In genomic region chr6:89242371-89243288, GRCm38 (mm10) we compare ENCODE assay signal across 9 mouse cellular contexts.
DNase-seq lines count a peak whose midpoint lies in the region; ATAC-seq and TF ChIP-seq lines count a peak whose summit lies in the region.
"Had no signal": no experiment of that assay in that cellular context is flagged by ENCODE, and none has a peak within 500 bp of the region (broad histone marks: within the 10 kb centered on the region; RNA-seq: fewer than 3 reads in every experiment).

No protein-coding gene starts in this region.

- 0 out of 2 replicates have a peak, but pooled peaks cover 15% of the 10 kb centered on the region for H3K4me1 ChIP-seq in heart, postnatal 0 days (ENCODE audit: control insufficient read depth, insufficient read depth)
- H3K4me1 ChIP-seq in MEL (ENCODE audit: control insufficient read depth in 1 of 2, insufficient read depth in 2 of 2, low read length in 2 of 2), result no peaks in the 10 kb centered on the region
- no peaks in the 10 kb centered on the region; the same call in 1 of the 2 replicates for H3K4me1 ChIP-seq in forebrain, embryonic 14.5 days (ENCODE audit: control insufficient read depth, insufficient read depth, low read length)

- H3K36me3 ChIP-seq in heart, postnatal 0 days (replicated peaks; ENCODE audit: control insufficient read depth, insufficient read depth, low read length), result no peaks in the 10 kb centered on the region
- no peaks in the 10 kb centered on the region for H3K36me3 ChIP-seq in MEL (ENCODE audit: control insufficient read depth in 1 of 2, insufficient read depth in 2 of 2, low read length in 2 of 2)
- H3K36me3 ChIP-seq in forebrain, embryonic 14.5 days (ENCODE audit: control insufficient read depth, insufficient read depth, low read length), result no peaks in the 10 kb centered on the region

- no peak for TF ChIP-seq RAD21 in MEL (IDR thresholded peaks at IDR 0.05; ENCODE audit: low read depth, low read length)

- no peak overlapping the region for H3K4me3 ChIP-seq in heart, postnatal 0 days (ENCODE audit: low read depth, low read length)
- no peak overlapping the region for H3K4me3 ChIP-seq in MEL (ENCODE audit: control insufficient read depth in 1 of 2, insufficient read depth in 1 of 2, low read depth in 2 of 2, low read length in 2 of 2)
- H3K4me3 ChIP-seq in forebrain, embryonic 14.5 days (ENCODE audit: low read depth, low read length), result no peak overlapping the region

- no peak overlapping the region for H3K27ac ChIP-seq in heart, postnatal 0 days (ENCODE audit: low read depth)
- H3K27ac ChIP-seq in MEL (ENCODE audit: control insufficient read depth, low read depth, low read length), result no peak overlapping the region
- H3K27ac ChIP-seq in forebrain, embryonic 14.5 days (ENCODE audit: low read depth, low read length), result no peak overlapping the region
- H3K27ac ChIP-seq: liver, embryonic 14.5 days had no signal

- intact Hi-C loops in heart, postnatal 25 days (cut with DNase I), result loop anchor here (5.0 kb wide), 2 partner anchors 100 to 315 kb away; no protein-coding TSS in a partner anchor
- intact Hi-C loops in left cerebral cortex, postnatal 10 days (cut with DNase I), result loop anchor here (10.0 kb wide), 1 partner anchor 312 kb away; no protein-coding TSS in a partner anchor

- no peak for ATAC-seq in heart, postnatal 0 days (ENCODE audit: insufficient read depth, low read depth)
- ATAC-seq in forebrain, embryonic 14.5 days, result 0 out of 2 replicates have a peak, but pooled peaks have one; percentile 19

- DNase-seq in heart, postnatal 0 days (ENCODE audit: low spot score), result peak; percentile 36
- DNase-seq in heart, postnatal 25 days (ENCODE audit: low spot score), result no peak
- DNase-seq in MEL (ENCODE audit: low read depth, low spot score), result no peak
- peak; percentile 54 for DNase-seq in forebrain, embryonic 14.5 days (ENCODE audit: low spot score)
- peak; percentile 44 to 52 for DNase-seq in kidney, postnatal 25 days
- DNase-seq in retina, embryonic 14.5 days (ENCODE audit: low spot score), result peak; percentile 77
- no peak for DNase-seq in layer of hippocampus, adult 9-10 months (ENCODE audit: low spot score)
- no peak for DNase-seq in left cerebral cortex, postnatal 10 days (ENCODE audit: extremely low spot score in 1 of 2, low spot score in 2 of 2)

- no peak overlapping the region for H3K4me2 ChIP-seq in heart, postnatal 0 days (ENCODE audit: low read depth, low read length)
- no peak overlapping the region for H3K4me2 ChIP-seq in forebrain, embryonic 14.5 days (ENCODE audit: low read length)

- no peak for TF ChIP-seq EP300 in heart, postnatal 0 days (IDR thresholded peaks at IDR 0.05; ENCODE audit: low read depth)
- no peak for TF ChIP-seq EP300 in MEL (IDR thresholded peaks at IDR 0.05; ENCODE audit: low read depth in 1 of 2, low read length in 2 of 2)

- TF ChIP-seq POLR2A in MEL (IDR thresholded peaks at IDR 0.05; ENCODE audit: control insufficient read depth in 1 of 2, insufficient read depth in 1 of 2, low read depth in 1 of 2, low read length in 2 of 2, poor library complexity in 1 of 2), result no peak

- peak; percentile 8; the same call in 1 of the 2 replicates for TF ChIP-seq CTCF in heart, postnatal 0 days (IDR thresholded peaks at IDR 0.05; ENCODE audit: low read depth)
- TF ChIP-seq CTCF in MEL (IDR thresholded peaks at IDR 0.05 in 2 of 3, conservative IDR thresholded peaks at IDR 0.05 in 1 of 3; ENCODE audit: control insufficient read depth in 1 of 3, insufficient read depth in 1 of 3, low read depth in 2 of 3, low read length in 3 of 3, poor library complexity in 1 of 3, severe bottlenecking in 1 of 3), result no peak

- H3K27me3 ChIP-seq in heart, postnatal 0 days (ENCODE audit: control insufficient read depth, insufficient read depth, low read length), result peaks cover 47% of the 10 kb centered on the region
- peaks cover 0 to 2% of the 10 kb centered on the region in 2 experiments; a peak in 1 of 4 replicates for H3K27me3 ChIP-seq in MEL (ENCODE audit: control insufficient read depth in 1 of 2, insufficient read depth in 2 of 2, low read length in 2 of 2)
- no peaks in the 10 kb centered on the region for H3K27me3 ChIP-seq in forebrain, embryonic 14.5 days (replicated peaks; ENCODE audit: control insufficient read depth, insufficient read depth, low read length)

- no peaks in the 10 kb centered on the region for H3K9me3 ChIP-seq in heart, postnatal 0 days (replicated peaks; ENCODE audit: control insufficient read depth, low read length)
- H3K9me3 ChIP-seq in MEL (replicated peaks; ENCODE audit: insufficient read depth, low read length), result no peaks in the 10 kb centered on the region
- no peaks in the 10 kb centered on the region for H3K9me3 ChIP-seq in forebrain, embryonic 14.5 days (replicated peaks; ENCODE audit: control insufficient read depth, low read length)

- H3K79me2 ChIP-seq in MEL (ENCODE audit: control insufficient read depth, insufficient read depth, low read length, poor library complexity), result no peaks in the 10 kb centered on the region

- H3K9ac ChIP-seq in heart, postnatal 0 days (replicated peaks; ENCODE audit: low read depth, low read length), result no peak overlapping the region
- H3K9ac ChIP-seq in MEL (ENCODE audit: control insufficient read depth, low read depth, low read length, poor library complexity, severe bottlenecking), result no peak overlapping the region
- H3K9ac ChIP-seq in forebrain, embryonic 14.5 days (ENCODE audit: low read length), result no peak overlapping the region
- H3K9ac ChIP-seq: liver, embryonic 14.5 days had no signal

- 30% methylated on average over 18 of the region's 18 CpGs for WGBS in heart, postnatal 0 days
- WGBS in forebrain, embryonic 14.5 days, result 12% methylated on average over 18 of the region's 18 CpGs

TF ChIP-seq in MEL, 35 proteins besides CTCF, POLR2A, EP300 and RAD21:
- TF ChIP-seq MYC (IDR thresholded peaks at IDR 0.05; ENCODE audit: low read depth, low read length), result no peak
- TF ChIP-seq MAX (IDR thresholded peaks at IDR 0.05; ENCODE audit: low read length), result no peak
- TF ChIP-seq TCF12 (IDR thresholded peaks at IDR 0.05; ENCODE audit: low read depth, low read length), result no peak
- peak; percentile 13; the same call in 1 of the 2 replicates for TF ChIP-seq SMC3 (IDR thresholded peaks at IDR 0.05; ENCODE audit: low read depth, low read length)
- TF ChIP-seq POLR2AphosphoS5 (IDR thresholded peaks at IDR 0.05; ENCODE audit: borderline replicate concordance, low read depth, low read length), result no peak
- TF ChIP-seq UBTF (IDR thresholded peaks at IDR 0.05; ENCODE audit: borderline replicate concordance, insufficient read depth, low read depth, low read length), result no peak
- no peak; the same call in 1 of the 2 replicates for TF ChIP-seq SIN3A (IDR thresholded peaks at IDR 0.05; ENCODE audit: low read length)
- 0 out of 2 replicates have a peak, but pooled peaks have one; percentile 34 for TF ChIP-seq MAFK (IDR thresholded peaks at IDR 0.05; ENCODE audit: borderline replicate concordance, low read depth, low read length)
- TF ChIP-seq MXI1 (IDR thresholded peaks at IDR 0.05; ENCODE audit: low read depth, low read length), result no peak
- TF ChIP-seq NELFE (IDR thresholded peaks at IDR 0.05; ENCODE audit: low read depth, low read length), result no peak
- no peak for TF ChIP-seq MEF2A (IDR thresholded peaks at IDR 0.05; ENCODE audit: extremely low read depth, insufficient replicate concordance, low read depth, low read length, poor library complexity, severe bottlenecking)
- no peak for TF ChIP-seq ZNF384 (IDR thresholded peaks at IDR 0.05; ENCODE audit: low read depth, low read length)
- no peak for TF ChIP-seq MYB (IDR thresholded peaks at IDR 0.05; ENCODE audit: low read depth, low read length)
- peak; percentile 24; the same call in 1 of the 2 replicates for TF ChIP-seq CHD2 (IDR thresholded peaks at IDR 0.05; ENCODE audit: low read length)
- TF ChIP-seq GATA1 (IDR thresholded peaks at IDR 0.05; ENCODE audit: low read depth, low read length), result no peak
- TF ChIP-seq ZKSCAN1 (IDR thresholded peaks at IDR 0.05; ENCODE audit: low read depth, low read length), result no peak
- TF ChIP-seq CHD1 (IDR thresholded peaks at IDR 0.05; ENCODE audit: low read depth, low read length), result no peak
- TF ChIP-seq RCOR1 (IDR thresholded peaks at IDR 0.05; ENCODE audit: low read depth, low read length), result no peak
- TF ChIP-seq JUND (IDR thresholded peaks at IDR 0.05; ENCODE audit: low read depth, low read length), result no peak
- no peak for TF ChIP-seq KAT2A (conservative IDR thresholded peaks at IDR 0.05; ENCODE audit: low read depth, low read length)
- no peak for TF ChIP-seq GABPA (IDR thresholded peaks at IDR 0.05; ENCODE audit: low read depth, low read length)
- TF ChIP-seq ZMIZ1 (IDR thresholded peaks at IDR 0.05; ENCODE audit: low read depth, low read length), result no peak
- TF ChIP-seq TBP (IDR thresholded peaks at IDR 0.05; ENCODE audit: low read depth, low read length), result no peak

Comparison
In these comparisons a context has a peak if more than half of its experiments do, and no peak if none do; other contexts are left out.
1. DNase-seq: peak in heart, postnatal 0 days (single experiment), forebrain, embryonic 14.5 days (single experiment), kidney, postnatal 25 days (2 of 2) and retina, embryonic 14.5 days (single experiment); none in heart, postnatal 25 days (single experiment), MEL (single experiment), layer of hippocampus, adult 9-10 months (single experiment) and left cerebral cortex, postnatal 10 days (0 of 2).